Mouse (Mus musculus) MEL (cell line): ENCODE results near the gene Aes.

ENCODE experiments used
- CTCF ChIP-seq, 3 experiments: IDR thresholded peaks in 2 of 3; conservative IDR thresholded peaks in 1 of 3; 2 replicates each; pipeline ENCODE4 v1.5.1; 2011 to 2012; ENCODE audit warnings: low read length in 3 of 3, low read depth in 2 of 3, mild to moderate bottlenecking in 2 of 3, improper control_type of control experiment in 1 of 3, inconsistent platforms in 1 of 3, mixed read lengths in 1 of 3, moderate library complexity in 1 of 3; ENCODE audit not compliant: control insufficient read depth in 1 of 3, insufficient read depth in 1 of 3, poor library complexity in 1 of 3, severe bottlenecking in 1 of 3
- EP300 ChIP-seq, 2 experiments: IDR thresholded peaks; 2 replicates each; pipeline ENCODE4 v1.6.1; 2011; ENCODE audit warnings: improper control_type of control experiment in 2 of 2, low read length in 2 of 2, low read depth in 1 of 2, mild to moderate bottlenecking in 1 of 2
- JUND ChIP-seq: IDR thresholded peaks from 2 replicates; pipeline ENCODE4 v1.6.1; 2011; ENCODE audit warnings: low read depth, mild to moderate bottlenecking, improper control_type of control experiment, low read length
- POLR2A ChIP-seq, 2 experiments: IDR thresholded peaks; 2 replicates each; pipeline ENCODE4 v1.6.1; 2011 to 2012; ENCODE audit warnings: low read length in 2 of 2, mild to moderate bottlenecking in 2 of 2, control low read depth in 1 of 2, improper control_type of control experiment in 1 of 2, low read depth in 1 of 2, moderate library complexity in 1 of 2; ENCODE audit not compliant: control insufficient read depth in 1 of 2, insufficient read depth in 1 of 2, poor library complexity in 1 of 2
- SIN3A ChIP-seq: IDR thresholded peaks from 2 replicates; pipeline ENCODE4 v1.6.1; 2012; ENCODE audit warnings: low read length, improper control_type of control experiment, inconsistent platforms
- USF2 ChIP-seq, 2 experiments: IDR thresholded peaks; 2 replicates each; pipeline ENCODE4 v1.6.1; 2011 to 2012; ENCODE audit warnings: improper control_type of control experiment in 2 of 2, low read length in 2 of 2, borderline replicate concordance in 1 of 2, inconsistent platforms in 1 of 2, low read depth in 1 of 2, mild to moderate bottlenecking in 1 of 2; ENCODE audit not compliant: insufficient read depth in 1 of 2
- ZKSCAN1 ChIP-seq: IDR thresholded peaks from 2 replicates; pipeline ENCODE4 v1.6.1; 2012; ENCODE audit warnings: low read depth, mild to moderate bottlenecking, inconsistent platforms, low read length, improper control_type of control experiment, moderate library complexity

- no peak for TF ChIP-seq POLR2A (IDR thresholded peaks at IDR 0.05; ENCODE audit: control insufficient read depth in 1 of 2, insufficient read depth in 1 of 2, low read depth in 1 of 2, low read length in 2 of 2, poor library complexity in 1 of 2)
- TF ChIP-seq JUND = no peak
- TF ChIP-seq ZKSCAN1 = no peak
- TF ChIP-seq EP300 (IDR thresholded peaks at IDR 0.05; ENCODE audit: low read depth in 1 of 2, low read length in 2 of 2) = no peak
- no peak for TF ChIP-seq USF2 (IDR thresholded peaks at IDR 0.05; ENCODE audit: borderline replicate concordance in 1 of 2, insufficient read depth in 1 of 2, low read depth in 1 of 2, low read length in 2 of 2)
- TF ChIP-seq SIN3A = no peak
- no peak for TF ChIP-seq CTCF (IDR thresholded peaks at IDR 0.05 in 2 of 3, conservative IDR thresholded peaks at IDR 0.05 in 1 of 3; ENCODE audit: control insufficient read depth in 1 of 3, insufficient read depth in 1 of 3, low read depth in 2 of 3, low read length in 3 of 3, poor library complexity in 1 of 3, severe bottlenecking in 1 of 3)
Observed at GRCm38 (mm10) chr10:81557491-81557890, 1.8 kb upstream of the Aes start.
